Mouse (Mus musculus) C2C12 (cell line): Measurements from ENCODE around the gene Tmprss4. TPM values are rescaled to one million over a fixed set of nuclear protein-coding genes. Genes with fewer than 3 reads are reported as not detected.

Experiments
- H3K27me3 ChIP-seq: one replicate; pipeline ENCODE4 v1.6.1; 2011; ENCODE audit not compliant: control insufficient read depth, insufficient read depth, insufficient read length
- H3K36me3 ChIP-seq: one replicate; pipeline ENCODE4 v1.6.1; 2011; ENCODE audit not compliant: control insufficient read depth, insufficient read depth
- H3K4me3 ChIP-seq: one replicate; pipeline ENCODE4 v1.5.1; 2011; ENCODE audit warnings: mild to moderate bottlenecking, control low read depth; ENCODE audit not compliant: poor library complexity, insufficient read depth, severe bottlenecking
- H3K79me2 ChIP-seq: one replicate; pipeline ENCODE4 v1.6.1; 2011; ENCODE audit not compliant: control insufficient read depth, insufficient read depth
- H3K79me3 ChIP-seq: one replicate; pipeline ENCODE4 v1.6.1; 2011; ENCODE audit warnings: low read depth, control low read depth
- H3ac ChIP-seq: one replicate; pipeline ENCODE3; 2011; ENCODE audit warnings: low read depth; ENCODE audit not compliant: control insufficient read depth, insufficient read length
- CEBPB ChIP-seq: IDR thresholded peaks from one replicate; pipeline ENCODE4 v1.6.1; 2011; ENCODE audit warnings: low read depth, mild to moderate bottlenecking, control low read depth, moderate library complexity
- CTCF ChIP-seq: IDR thresholded peaks from one replicate; pipeline ENCODE4 v1.5.1; 2011; ENCODE audit not compliant: control insufficient read depth, insufficient read depth, insufficient read length
- FOSL1 ChIP-seq: IDR thresholded peaks from one replicate; pipeline ENCODE4 v1.8.0; 2011; ENCODE audit warnings: mild to moderate bottlenecking, low read length; ENCODE audit not compliant: poor library complexity, insufficient read depth, severe bottlenecking
- MAX ChIP-seq: IDR thresholded peaks from one replicate; pipeline ENCODE4 v1.6.1; 2011; ENCODE audit warnings: mild to moderate bottlenecking, control low read depth
- MYOD1 ChIP-seq: IDR thresholded peaks from one replicate; pipeline ENCODE4 v1.6.1; 2011; ENCODE audit warnings: low read depth; ENCODE audit not compliant: control insufficient read depth, insufficient read length
- MYOG ChIP-seq: IDR thresholded peaks from one replicate; pipeline ENCODE4 v1.6.1; 2011; ENCODE audit not compliant: control insufficient read depth, insufficient read length; ENCODE audit errors: extremely low read depth
- USF1 ChIP-seq: IDR thresholded peaks from one replicate; pipeline ENCODE4 v1.6.1; 2011; ENCODE audit warnings: low read depth, mild to moderate bottlenecking, control low read depth, moderate library complexity
- polyA plus RNA-seq: library from polyadenylated mRNA; unstranded; fragments of >200 nt; fragmentation: generic; extraction: Trizol; gene quantifications from one replicate; pipeline ENCODE4 v1.2.1, GENCODE M21; 2012; ENCODE audit warnings: missing spikeins

The Tmprss4 gene
- polyA plus RNA-seq, 1 experiment: not detected

DNA sequence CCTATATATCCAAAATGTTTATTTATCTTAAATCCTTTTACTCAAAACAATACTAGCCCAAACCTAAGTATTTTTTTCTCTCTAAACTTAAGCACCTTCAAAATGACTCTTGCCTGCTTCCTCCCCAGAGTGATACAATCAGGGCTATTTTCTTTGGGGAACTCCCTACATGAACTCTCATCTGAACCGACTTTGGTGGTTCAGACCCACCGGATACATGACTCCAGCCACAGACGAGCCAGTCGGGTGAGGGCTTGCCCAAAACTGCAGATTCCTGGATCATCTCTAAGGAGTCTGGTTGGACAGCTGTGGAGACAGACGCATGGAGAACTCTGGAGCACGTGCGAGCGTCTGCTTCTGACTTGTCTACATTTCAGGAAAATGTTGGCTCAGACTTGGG, 25.5 kb upstream of the Tmprss4 start:
- no peaks in the 10 kb centered on the region for H3K79me2 ChIP-seq
- H3K4me3 ChIP-seq: no peak overlapping the region
- H3ac ChIP-seq: no peak overlapping the region
- no peaks in the 10 kb centered on the region for H3K79me3 ChIP-seq
- no peak for TF ChIP-seq MYOD1
- TF ChIP-seq CTCF: no peak
- no peak for TF ChIP-seq MAX
- TF ChIP-seq USF1: no peak
- no peak for TF ChIP-seq CEBPB
- TF ChIP-seq MYOG: no peak
- TF ChIP-seq FOSL1: no peak
- peaks cover 9% of the 10 kb centered on the region for H3K27me3 ChIP-seq
- H3K36me3 ChIP-seq: no peaks in the 10 kb centered on the region

DNA sequence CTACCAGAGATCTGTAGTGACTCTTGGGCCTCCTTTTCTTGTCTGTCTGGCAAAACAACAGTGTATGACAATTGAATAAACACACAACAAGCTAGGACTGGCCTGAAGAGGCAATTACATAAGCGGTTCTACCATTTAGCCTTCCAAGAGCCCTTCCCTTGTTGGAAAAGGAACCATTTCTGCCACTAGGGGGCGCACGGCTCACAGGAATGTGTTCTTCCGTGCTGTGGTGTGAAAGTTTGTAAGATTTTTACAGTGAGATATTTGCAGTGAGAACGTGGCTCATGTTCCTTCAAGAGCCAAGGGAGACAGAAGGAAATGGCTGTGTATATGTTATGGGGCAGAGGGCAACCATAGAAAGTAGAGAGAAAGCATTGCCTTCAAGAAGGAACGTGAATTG, 17.7 kb upstream of the Tmprss4 start:
- H3ac ChIP-seq: no peak overlapping the region

DNA sequence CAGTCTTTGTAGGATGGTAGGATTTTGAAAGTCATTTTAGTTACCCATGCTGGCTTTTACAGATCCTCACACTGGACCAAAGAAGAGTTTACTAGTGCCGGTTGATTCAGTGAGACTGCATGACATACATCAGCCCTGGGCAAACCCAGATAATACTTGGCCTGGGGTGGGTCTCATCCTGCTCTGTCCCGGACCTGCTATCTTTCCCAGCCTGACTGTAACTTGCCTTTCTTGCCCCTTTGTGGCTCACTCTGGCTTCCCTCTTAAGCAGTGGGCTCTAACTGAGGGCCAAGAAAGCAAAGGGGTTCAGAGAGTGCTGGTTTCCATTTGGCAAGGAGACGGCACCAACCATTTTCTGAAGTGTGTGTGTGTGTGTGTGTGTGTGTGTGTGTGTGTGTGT, 15.8 kb upstream of the Tmprss4 start:
- Histone ChIP-seq H3K79me2 (no peaks in the 10 kb centered on the region), H3K79me3 (no peaks in the 10 kb centered on the region), H3K36me3 (no peaks in the 10 kb centered on the region), H3ac (no peak overlapping the region), H3K27me3 (peaks cover 6% of the 10 kb centered on the region), H3K4me3 (no peak overlapping the region)
- TF ChIP-seq CTCF (no peak), CEBPB (no peak), USF1 (no peak), MYOD1 (no peak), MYOG (no peak), MAX (no peak), FOSL1 (no peak)

More for the DNA sequence above, 17.7 kb upstream of the Tmprss4 start:
- Histone ChIP-seq H3K79me3 (no peaks in the 10 kb centered on the region), H3K79me2 (no peaks in the 10 kb centered on the region), H3K36me3 (no peaks in the 10 kb centered on the region), H3K4me3 (no peak overlapping the region), H3K27me3 (peaks cover 9% of the 10 kb centered on the region)
- no peak for TF ChIP-seq CEBPB
- no peak for TF ChIP-seq USF1
- TF ChIP-seq MYOD1: no peak
- no peak for TF ChIP-seq MYOG
- TF ChIP-seq MAX: no peak
- no peak for TF ChIP-seq FOSL1
- TF ChIP-seq CTCF: no peak

DNA sequence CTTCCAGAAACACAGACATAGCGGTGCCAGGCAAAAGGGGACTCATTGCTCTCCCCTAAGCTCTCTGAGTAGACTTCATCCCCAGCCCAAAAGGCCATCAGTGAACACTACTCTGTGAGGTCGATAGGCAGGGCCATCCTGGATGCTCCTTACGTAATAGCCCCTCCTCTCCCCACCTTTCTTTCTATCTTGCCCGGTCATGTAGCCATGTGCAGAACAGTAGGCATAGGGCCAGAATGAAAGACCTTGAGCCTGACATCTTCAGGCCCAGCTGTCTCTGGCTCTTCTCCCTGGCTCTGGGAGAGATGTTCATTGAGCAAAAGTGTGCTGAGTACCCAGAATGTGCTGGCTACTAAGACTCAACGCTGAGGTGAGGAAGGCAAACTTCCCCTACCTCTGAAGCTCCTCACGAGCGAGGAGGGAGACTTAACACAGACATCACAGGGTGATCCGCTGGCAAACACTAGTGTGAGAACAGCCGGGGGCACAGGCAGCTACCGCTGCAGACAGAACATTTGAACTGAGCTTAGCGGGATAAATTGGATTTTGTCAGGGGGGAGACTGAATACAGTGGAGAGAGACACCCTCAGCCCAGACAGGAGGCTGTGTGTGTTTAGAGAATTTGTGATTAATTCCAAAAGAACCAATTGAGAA, 11.8 kb upstream of the Tmprss4 start:
- H3K36me3 ChIP-seq: no peaks in the 10 kb centered on the region
- H3K4me3 ChIP-seq: no peak overlapping the region
- H3K79me2 ChIP-seq: no peaks in the 10 kb centered on the region
- TF ChIP-seq MAX (no peak), CTCF (no peak), MYOG (no peak), MYOD1 (no peak), FOSL1 (no peak), USF1 (no peak), CEBPB (no peak)
- H3ac ChIP-seq: no peak overlapping the region
- no peaks in the 10 kb centered on the region for H3K79me3 ChIP-seq
- H3K27me3 ChIP-seq: peaks cover 6% of the 10 kb centered on the region

DNA sequence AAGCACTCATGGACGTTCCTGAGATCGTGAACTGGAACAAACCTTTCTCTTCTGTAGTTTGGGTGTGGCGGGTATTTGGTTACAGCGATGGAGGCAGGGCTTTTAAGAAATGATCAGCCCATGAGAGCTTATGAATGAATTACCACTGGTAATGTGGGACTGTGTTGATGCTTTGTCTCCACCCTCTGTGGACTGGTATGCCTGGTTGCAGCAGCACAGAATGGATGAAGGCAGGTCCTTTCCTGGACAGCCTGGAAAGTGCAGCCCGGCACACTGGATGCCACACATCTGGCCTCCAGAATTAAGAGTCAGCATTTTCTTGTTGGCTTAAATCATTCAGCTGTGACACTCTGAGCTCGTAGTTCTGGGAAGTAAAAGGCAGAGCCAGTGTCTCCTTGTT, 8.1 kb upstream of the Tmprss4 start:
- no peak overlapping the region for H3ac ChIP-seq
- peaks cover 5% of the 10 kb centered on the region for H3K27me3 ChIP-seq
- H3K79me3 ChIP-seq: no peaks in the 10 kb centered on the region
- H3K79me2 ChIP-seq: no peaks in the 10 kb centered on the region
- no peak overlapping the region for H3K4me3 ChIP-seq
- TF ChIP-seq MYOD1 (no peak), MAX (no peak), CTCF (no peak), MYOG (no peak), CEBPB (no peak), FOSL1 (no peak), USF1 (no peak)
- H3K36me3 ChIP-seq: no peaks in the 10 kb centered on the region
